Mouse (Mus musculus): ENCODE measurements around the gene Whrn.

Gene Whrn

DNA sequence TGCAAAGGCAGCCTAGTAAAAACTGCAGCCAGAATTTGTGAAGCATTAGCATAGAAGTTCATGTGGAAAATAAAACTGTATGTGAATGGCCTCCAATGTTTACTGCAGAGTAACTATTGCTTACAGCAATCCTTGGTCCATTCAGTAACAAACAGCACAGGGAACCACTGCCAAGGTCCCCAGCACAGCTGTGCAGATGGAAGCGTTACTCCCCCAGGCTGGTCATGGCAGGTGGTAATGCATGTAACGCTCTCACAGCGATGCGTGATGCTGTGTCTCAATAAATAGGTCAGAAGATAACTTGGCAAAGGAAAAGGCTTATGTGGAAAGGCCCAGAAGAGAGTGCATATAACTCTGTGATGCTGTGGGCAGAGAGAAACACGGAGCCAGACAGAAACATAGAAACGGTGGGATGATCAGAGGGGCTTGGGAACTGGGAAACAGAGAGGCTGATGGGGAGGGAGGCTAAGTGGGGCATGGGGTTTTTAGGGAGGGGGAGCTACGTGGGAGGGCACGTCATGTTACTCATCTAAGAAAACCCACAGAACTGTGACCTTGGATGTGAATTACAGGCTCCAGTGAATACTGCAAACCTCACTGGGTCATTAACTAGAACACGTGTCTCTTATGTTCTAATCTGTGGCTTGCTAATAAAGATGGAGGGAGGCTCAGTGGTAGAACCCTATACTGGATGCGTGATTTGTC lies 51.3 kb downstream of the Whrn start:
- no peak for DNase-seq (ENCODE audit: low spot score in 2 of 2)

DNA sequence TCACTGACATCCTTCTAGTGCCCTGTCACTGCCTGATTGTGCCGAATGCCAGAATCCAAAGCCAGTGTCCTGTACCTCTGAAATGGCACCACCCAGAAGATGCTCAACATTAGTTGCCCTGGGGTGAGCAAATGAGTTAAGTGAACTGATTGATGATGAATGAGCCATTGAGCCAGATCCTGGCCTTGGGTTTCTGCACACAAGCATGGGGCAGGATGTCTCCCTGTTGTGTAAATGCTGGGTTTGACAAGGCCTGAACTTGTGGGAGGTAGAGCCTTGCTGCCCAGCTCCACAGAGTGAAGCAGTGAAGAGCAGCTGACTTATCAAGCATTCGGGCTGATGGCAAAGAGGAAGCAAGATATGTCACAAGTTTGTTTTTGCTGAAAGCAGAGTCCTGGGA lies 52.7 kb downstream of the Whrn start:
- no peak for DNase-seq (ENCODE audit: low spot score in 2 of 2)

- peak; percentile 29 to 42 for DNase-seq (ENCODE audit: low spot score in 2 of 2)
Observed at GRCm38 (mm10) chr4:63441616-63442015, 54.2 kb downstream of the Whrn start.

DNA sequence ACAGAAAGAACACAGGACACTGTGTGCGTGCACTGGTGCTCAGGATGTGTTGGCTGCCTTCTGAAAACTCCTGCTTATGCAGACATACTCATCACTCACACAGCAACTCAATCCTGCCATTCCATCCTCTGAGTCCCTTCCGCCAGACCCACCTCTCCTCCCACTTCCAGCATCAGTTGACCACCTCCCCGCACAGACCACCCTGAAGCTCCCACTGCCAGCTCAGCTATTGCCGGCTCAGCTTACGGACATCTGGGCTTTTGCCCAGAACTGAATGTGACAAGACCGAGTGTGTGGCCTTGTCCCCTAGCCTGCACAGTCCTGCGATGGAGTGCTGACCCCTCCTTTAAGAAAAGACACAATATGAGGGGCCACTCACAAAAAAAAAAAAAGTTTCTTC lies 55.5 kb downstream of the Whrn start:
- no peak for DNase-seq (ENCODE audit: low spot score in 2 of 2)

- DNase-seq (ENCODE audit: low spot score in 2 of 2), result no peak
Observed at GRCm38 (mm10) chr4:63437968-63438367, 57.8 kb downstream of the Whrn start.

DNA sequence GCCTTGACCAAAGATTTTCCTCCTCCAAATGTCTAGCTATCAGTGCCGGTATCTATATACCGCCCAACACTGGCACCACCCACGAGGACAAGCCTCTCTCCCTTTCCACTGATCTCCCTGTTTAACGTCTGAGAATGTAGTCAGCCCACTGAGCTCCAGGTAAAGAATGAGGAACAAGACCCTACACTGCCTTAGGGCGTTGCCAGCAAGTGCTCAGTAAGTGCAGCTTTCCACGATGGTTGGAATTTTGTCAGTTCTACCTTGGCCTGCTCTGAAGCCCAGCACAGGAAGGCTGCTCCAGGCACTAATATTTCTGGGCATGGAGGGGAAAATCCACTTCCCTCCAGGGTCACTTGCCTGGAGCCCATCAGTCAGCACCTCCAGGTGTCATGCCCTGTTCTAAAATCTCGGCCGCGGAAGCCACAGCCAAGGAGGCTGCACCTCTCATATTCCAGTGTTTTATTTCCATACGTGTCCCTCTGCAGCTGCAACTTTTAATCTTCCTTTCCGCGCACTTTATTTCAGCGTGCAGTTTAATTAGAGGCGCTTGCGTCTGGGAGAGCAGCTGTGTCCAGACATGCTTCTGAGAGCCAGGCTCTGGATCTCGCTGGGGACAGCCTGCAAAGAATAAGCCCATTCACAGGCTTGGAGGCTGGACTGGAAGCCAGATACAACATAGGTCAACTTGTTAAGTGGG lies 58.5 kb downstream of the Whrn start:
- no peak for DNase-seq (ENCODE audit: low spot score in 2 of 2)

DNA sequence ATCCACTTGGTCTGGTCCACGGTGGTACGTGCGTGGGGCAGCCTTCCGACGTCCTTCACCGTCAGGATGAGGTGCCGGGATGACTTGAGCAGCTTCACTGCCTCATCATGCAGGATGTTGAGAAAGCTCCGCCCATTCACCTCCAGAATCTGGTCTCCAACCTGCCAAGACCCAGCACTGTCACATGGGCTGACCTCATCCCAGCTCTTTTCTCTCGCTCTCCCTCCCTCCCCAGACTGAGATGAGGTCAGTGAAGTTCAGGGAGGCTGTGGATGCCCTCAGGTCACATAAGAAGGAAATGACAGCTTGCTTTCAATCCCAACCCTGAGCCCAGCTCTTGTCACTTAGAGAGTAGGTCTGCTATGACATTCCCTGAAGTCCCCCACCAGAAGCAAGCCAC lies 60.4 kb downstream of the Whrn start:
- DNase-seq (ENCODE audit: low spot score in 2 of 2), result no peak

DNA sequence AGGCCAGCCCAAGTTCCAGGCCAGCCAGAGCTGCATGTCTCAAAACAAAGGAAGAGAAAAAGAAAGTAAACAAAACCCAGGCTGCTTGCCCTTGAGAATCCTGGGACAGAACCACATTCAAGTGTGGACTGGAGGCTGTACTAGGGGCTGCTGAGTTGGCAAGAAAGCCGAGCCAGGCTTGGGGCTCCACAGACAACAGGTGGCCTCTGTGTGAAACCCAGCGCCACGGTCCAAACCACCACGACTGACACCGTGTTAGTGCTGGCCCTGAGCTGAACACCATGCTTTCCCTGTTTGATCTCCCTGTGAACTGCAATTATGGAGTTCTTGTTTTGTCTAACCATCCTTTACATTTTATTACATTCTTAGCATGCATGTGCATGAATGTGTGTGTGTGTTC lies 64.7 kb downstream of the Whrn start:
- DNase-seq (ENCODE audit: low spot score in 2 of 2), result no peak

DNA sequence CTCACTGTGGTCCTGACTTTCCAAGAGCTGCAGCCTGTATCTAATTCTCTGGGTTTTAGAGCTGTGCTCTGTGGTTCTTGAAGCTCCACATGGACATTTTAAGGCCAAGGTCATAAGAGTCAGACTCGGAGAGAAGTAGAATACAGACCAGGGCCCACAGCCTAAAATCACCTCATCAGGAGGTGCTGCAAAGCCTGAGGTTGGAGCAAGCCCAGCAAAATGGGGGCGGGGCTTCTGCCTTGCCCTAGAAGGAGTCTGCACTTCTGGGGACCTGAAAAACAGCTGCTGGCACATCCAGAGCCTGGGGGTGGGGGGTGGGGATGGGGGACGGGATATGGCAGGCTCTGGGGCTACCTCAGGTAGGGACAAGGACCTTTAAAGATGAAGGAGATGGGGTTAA lies 65.4 kb downstream of the Whrn start:
- DNase-seq (ENCODE audit: low spot score in 2 of 2), result no peak

- no peak for DNase-seq (ENCODE audit: low spot score in 2 of 2)
Observed at GRCm38 (mm10) chr4:63426308-63426707, 69.5 kb downstream of the Whrn start.

GRCm38 (mm10) chr4:63423811-63424210 lies 72.0 kb downstream of the Whrn start:
- no peak for DNase-seq (ENCODE audit: low spot score in 2 of 2)

- DNase-seq (ENCODE audit: low spot score in 2 of 2), result no peak
Observed at GRCm38 (mm10) chr4:63423231-63423630, 72.6 kb downstream of the Whrn start.

GRCm38 (mm10) chr4:63420143-63420920 lies 75.5 kb downstream of the Whrn start:
- peak in 1 of 2 experiments; percentile 61 for DNase-seq (ENCODE audit: low spot score in 2 of 2)

GRCm38 (mm10) chr4:63418270-63418669 lies 77.5 kb downstream of the Whrn start:
- DNase-seq (ENCODE audit: low spot score in 2 of 2), result no peak

GRCm38 (mm10) chr4:63417318-63417957 lies 78.4 kb downstream of the Whrn start:
- DNase-seq (ENCODE audit: low spot score in 2 of 2), result peak in 1 of 2 experiments; percentile 81

- DNase-seq (ENCODE audit: low spot score in 2 of 2), result no peak
Observed at GRCm38 (mm10) chr4:63414951-63415350, 80.8 kb downstream of the Whrn start.

- peak; percentile 49 to 51 for DNase-seq (ENCODE audit: low spot score in 2 of 2)
Observed at GRCm38 (mm10) chr4:63411222-63411621, 84.6 kb downstream of the Whrn start.

- DNase-seq (ENCODE audit: low spot score in 2 of 2), result peak; percentile 94 to 96
Observed at GRCm38 (mm10) chr4:63410583-63410934, 85.2 kb downstream of the Whrn start.

DNA sequence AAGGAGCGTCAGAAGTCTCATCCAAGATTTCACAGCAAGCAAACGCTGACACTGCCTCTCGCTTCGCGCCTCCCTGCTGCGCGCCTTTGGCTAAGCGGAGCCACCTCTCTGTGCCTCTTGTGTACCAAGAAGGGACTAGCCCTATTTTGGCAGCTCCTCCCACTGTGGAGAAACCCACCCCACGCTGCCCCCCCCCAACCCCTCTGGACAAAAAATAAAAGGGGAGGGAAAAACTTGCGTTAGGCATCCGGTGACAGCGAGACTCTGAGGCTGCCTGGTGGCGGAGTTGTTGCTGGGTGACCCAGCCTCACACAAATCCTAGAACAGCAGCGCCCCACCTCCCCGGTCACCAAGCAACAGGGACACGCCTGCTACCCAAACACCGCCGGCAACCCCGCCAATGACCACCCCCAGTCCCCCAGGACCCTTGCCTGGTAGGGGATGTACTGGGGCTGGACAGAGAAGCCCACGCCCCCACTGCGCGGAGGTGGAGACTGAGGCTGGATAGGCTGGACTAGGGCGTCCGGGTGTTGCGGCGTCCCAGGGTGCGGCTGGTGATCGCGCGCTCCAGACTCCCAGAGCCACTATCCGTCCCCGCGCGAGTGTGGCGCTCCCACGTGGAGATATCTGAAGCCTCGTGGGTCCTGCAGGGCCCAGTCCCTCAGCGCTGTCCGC lies 85.7 kb downstream of the Whrn start:
- peak; percentile 79 to 85 for DNase-seq (ENCODE audit: low spot score in 2 of 2)

- peak; percentile 61 to 72 for DNase-seq (ENCODE audit: low spot score in 2 of 2)
Observed at GRCm38 (mm10) chr4:63409317-63409907, 86.4 kb downstream of the Whrn start.

DNA sequence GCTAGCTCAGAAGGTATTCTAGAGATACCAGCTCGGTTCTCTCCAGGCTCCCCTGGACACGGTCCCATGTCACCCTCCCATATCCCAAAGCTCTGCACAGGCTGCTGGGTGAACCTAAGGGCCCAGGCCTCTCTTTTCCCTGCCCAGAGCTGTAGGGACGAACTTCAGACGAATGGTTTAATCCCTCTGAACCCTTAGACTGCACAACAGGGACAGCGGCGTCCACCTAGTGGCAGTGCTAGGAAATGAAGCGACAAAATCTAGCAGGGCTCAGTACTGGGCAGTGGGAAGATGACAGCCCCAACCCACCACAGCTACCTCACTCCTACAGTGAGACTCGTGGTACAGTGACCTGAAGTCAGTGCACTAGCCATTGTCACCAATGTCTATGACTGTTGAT lies 87.1 kb downstream of the Whrn start:
- DNase-seq (ENCODE audit: low spot score in 2 of 2), result peak; percentile 59 to 63

All from heart, adult 9 months (tissue).